Mouse (Mus musculus) kidney, adult 11 months (tissue): ENCODE results near the gene Dus3l.
A peak's percentile ranks its signal among the peaks of the same experiment; 100 is the strongest.

ENCODE experiments used
- DNase-seq: peaks from one replicate; pipeline ENCODE4 v3.0.0; 2022

The Dus3l gene

DNA sequence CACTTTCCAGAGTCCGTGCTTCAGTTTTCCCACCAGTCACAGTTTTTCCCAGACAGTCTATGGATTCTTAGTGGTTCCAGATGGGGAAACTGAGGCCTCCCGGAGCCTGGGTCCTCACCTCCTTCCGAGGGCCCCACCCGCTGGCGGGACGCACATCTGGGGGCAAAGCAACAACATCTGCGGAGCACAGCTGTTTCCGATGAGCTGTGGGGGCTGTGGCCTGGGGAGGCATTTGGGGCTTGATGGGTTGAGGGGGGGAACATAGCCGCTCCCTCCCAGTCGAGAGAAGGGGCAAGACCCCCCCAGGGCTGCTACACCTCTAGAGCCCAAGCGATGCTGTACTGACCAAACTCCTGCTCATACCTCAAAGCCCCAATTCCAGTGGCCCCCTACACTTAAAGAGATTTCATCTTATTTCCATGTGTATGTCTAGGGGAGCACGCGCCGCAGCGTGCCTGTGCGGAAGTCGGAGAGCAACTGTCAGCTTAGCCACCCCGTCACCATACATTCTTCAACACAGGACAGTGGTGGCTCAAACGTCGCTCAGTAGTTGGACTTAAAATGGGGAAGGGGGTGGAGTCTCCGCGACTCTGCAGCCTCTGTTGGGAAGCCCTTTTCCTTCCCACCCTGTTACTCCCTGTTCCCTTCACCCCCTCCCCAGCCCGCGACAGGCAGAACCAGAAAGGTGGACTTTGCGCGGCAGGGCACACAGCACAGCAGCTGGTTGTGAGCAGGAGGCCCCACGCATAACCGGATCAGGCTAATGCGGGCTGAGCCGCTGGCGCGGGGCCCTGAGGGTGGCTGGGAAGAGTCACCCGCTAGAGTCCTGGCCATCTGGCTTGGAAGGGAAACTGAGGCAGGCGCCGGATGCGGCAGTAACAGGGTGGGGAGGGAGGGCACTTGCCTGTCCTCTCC lies 10.0 kb upstream of the Dus3l start:
- DNase-seq: no peak

DNA sequence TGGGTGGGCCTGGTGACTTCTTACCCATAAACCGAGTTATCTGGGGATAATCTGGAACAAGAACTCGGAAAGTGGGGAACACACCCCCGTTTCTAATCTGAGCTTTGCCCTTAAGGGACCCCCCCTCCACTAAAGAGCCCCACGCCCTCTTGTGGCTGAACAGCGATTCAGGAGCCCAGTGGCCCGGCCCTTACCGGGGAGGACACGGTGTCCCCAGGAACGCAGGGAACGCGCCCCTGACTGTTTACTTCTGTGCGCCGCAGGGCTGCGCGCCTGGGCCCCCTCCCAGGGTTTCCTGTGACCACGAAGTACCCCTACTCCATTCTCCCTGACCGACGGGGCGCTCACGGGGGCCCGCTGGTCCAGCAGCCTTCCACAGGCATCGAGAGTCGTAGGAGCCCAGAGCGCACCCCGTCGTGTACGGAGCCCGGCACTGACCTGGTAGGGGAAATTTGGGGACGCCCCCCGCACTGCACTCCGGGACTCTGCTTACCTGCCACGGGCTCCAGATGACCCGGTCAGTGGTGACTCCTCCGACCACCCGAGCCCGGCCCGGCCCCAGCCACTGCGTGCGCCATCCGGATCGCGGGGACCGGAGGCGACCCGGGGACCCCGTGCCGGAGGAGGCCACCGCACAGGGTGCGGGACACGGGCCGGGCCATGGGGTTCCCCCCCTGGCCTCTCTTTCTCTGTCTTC lies 7.7 kb upstream of the Dus3l start:
- no peak for DNase-seq

DNA sequence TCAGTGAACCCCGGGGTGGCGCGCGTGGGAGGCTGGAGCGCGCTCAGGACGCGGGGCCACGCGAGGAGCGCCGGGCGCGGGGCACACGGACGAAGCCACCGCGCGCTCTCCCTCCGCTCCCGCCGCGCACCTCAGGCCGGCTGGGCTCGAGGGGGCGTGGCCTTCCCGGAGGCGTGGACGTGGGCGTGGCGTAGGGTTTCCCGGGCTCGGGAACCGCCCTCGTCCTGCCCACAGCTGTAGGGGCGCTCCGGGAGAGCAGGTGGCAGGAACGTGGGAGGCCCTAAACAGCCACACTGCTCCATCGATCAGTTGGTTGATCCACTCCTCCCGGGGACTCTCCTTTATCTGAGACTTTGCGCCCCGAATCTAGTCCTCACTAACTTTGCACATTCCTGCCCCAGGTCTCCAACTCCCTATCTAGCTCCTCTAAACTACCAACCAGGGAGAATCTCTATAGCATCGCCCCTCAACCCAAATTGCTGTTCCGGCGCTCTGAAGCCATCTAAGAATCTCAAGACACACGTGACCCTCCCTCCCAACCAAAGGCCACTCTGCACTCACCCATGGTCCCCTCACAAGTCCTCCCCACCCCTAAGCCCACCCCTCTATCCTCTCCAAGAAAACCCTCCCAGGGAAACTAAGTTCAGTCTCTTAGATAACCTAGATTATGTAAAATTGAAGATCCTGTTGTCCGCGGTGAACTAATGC lies 7.0 kb upstream of the Dus3l start, which contains the start of gene Nrtn:
Gene Nrtn, minus strand, starts transcription at position 115 of the 708 bp plus-strand sequence.
- DNase-seq: peak; percentile 88

DNA sequence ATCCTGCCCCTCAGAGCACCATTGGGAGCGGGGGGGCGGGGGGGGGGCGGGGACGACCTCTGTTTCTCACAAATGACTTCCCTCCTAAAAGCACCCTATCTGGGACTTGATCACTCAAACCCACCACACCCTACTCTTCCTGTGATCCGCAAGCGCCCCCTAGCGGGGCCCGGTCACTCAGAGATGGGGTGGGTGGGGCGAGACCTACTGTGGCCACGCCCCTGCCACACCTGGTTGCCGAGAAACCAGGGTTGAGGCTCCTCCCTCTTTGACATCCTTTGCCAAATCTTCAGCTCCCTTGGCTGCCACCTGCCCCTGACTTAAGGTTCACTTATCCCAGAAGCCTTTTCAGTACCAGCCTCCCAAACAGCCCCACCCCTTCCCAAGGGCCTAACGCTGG lies 6.4 kb upstream of the Dus3l start:
- peak; percentile 91 for DNase-seq

DNA sequence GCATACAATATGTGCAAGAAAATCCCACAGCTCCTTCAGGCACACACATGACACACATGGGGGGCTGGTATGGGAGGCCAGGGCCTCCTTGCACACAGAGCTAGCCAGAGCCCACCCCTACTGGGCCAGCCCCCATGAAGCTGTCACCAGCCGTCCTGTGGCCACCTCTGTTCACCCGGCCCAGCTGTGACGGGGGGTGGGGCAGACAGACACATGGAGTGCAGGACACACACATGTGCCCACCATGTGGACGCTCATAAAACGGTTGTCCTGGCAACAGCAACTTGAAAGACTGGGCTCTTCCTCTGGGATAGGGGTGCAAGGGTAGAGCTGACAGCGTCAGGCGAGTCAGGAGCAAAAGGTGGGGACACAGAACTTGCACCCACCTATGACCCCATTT lies 5.3 kb upstream of the Dus3l start:
- no peak for DNase-seq

DNA sequence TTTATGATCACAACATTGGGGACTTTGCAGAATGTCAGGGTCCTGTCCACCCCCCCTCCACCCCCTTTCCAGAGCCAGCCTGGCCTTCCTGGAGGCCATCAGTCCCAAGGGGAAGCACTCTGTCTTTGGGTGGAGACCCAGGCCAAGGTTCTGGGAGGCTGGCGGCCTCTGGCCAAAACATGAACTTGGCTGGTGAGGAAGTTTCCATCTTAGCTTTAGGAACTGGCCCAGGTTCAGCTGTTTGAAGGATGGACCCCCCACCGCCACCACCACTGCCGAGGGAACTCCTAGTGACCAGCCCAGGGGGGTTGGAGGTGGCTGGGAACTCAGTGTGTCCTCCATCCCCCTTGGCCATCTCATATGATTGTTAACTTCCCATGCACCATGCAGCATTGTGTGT lies 3.5 kb upstream of the Dus3l start:
- no peak for DNase-seq

DNA sequence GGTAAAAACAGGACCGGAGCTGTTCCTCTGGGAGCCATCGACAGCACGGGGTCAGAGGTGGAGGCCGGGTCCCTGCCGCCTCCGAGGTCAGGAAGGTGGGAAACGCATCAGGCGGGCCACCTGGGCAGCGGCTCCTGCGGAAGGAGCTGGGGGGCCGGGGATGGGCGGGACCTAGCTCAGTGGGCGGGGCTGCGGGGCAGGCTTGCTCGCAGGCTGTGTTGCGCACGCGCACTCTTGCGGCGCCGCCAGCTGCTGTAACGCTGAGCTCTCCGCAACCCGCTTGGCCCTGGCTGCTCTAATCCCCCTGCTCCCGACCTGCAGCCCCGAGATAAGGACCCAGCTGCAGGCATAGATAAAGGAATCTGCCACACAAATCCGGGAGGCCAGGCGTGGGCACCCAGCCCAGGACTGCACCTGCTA lies 2.6 kb upstream of the Dus3l start:
- peak; percentile 83 for DNase-seq

DNA sequence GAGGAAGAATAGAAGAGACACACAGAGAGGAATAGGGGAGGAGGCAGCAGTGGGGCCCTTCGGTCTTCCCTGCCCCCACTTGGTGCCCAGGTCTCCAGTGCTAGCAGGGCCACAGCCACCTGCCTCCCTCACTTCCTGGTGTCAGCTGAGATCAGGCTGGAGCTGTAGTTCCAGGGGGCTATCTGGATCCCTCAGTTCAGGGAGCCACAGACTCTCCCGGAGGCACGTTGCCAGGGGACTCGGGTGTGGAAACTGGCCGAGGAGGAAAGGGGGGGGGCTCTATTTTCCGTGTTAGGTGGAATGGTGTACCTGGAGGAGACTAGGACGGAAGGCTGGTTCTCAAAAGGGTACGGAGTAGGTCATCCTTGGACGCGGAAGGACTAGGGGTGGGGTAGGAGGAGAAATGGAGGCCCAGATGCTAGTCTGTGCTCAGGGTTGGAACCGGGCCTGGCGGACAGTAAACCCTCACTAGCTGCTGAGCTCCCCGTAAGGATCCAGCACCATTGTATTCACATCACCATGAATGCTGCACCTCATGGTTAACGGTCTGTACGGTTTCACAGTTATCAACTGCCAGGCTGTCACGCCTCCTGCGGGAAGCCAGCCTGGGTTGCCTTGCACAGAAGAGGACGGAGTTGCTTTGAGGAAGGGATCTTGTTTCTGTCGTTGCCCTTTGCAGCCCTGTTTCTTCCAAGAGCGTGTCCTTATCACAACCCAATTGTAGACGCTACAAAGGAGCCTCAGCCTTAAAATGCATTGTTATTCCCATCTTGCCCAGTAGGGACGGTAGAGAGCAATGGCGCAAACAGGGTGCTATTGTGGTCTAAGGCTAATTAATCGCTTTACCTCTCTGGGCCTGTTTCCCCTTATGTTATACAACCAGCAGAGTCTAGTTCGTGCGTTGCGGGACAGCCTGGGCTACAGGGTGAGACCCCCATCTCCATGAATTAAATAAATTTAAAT lies 1.5 kb upstream of the Dus3l start:
- peak; percentile 63 for DNase-seq

DNA sequence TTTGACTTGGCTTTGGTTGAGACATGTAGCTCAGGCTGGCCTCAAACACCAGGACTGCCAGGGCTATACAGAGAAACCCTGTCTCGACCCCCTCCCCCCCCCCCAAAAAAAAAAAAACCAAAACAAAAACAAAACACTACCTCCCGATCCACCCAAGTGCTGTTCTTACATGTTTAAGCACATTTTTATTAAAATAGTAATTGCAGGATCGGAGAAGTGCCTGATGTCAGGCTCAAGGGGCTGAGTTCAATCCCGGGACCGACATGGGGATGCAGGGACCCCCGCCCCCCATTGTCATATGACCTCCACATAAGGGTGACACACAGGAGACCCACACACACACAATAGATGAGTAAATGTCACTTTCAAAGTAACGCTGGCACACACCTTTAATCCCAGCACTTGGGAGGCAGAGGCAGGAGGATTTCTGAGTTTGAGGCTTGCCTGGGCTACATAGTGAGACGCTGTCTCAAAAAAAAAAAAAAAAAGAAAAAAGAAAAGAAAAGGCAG lies 761 bp upstream of the Dus3l start:
- DNase-seq: no peak

DNA sequence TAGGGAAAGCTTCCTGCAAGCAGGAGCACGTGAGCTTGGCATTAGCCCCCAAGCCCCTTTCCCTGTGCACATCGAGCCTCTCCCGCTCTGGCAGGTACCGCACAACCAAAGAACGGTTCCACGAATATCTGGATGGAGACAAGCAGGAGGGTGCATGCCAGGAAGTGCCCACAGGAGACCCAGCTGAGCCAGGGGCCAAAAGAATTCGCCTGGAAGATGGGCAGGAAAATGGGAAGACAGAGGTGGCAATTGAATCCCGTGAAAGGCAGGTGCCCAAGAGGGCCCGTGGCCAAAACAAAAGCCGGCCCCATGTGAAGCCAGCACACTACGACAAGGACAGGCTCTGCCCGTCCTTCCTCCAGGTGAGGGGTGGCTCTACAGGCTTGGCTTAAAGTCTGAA lies 874 bp downstream of the Dus3l start:
- no peak for DNase-seq

DNA sequence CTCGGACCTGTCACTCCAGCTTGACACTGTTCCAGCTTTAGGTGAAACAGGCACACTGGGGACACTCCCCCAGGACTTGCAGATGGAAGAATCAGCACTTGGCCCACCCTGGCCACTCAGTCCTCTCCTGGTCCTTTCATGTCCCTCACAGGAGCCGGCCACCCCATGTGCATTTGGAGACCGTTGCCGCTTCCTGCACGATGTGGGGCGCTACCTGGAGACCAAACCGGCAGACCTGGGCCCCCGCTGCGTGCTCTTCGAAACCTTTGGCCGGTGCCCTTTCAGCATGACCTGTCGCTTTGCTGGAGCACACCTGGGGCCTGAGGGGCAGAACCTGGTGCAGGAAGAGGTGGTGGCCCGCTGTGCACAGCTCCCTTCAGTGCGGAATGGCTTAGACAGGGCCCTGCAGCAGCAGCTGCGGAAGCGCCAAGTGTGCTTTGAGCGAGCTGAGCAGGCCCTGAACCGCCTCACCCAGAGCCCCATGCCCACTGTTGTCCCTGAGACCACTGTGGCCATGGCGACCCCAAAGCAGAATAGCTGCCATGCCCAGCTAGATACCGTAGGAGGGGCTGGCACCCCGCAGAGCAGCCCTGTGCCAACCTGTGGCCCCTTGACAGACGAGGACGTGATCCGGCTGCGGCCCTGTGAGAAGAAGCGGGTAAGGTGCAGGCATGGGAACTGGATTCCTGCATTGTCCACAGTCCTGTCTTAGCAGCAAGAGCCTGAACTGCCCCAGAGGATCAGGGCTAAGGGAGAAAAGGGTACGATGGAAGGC lies 2.3 kb downstream of the Dus3l start:
- DNase-seq: no peak

DNA sequence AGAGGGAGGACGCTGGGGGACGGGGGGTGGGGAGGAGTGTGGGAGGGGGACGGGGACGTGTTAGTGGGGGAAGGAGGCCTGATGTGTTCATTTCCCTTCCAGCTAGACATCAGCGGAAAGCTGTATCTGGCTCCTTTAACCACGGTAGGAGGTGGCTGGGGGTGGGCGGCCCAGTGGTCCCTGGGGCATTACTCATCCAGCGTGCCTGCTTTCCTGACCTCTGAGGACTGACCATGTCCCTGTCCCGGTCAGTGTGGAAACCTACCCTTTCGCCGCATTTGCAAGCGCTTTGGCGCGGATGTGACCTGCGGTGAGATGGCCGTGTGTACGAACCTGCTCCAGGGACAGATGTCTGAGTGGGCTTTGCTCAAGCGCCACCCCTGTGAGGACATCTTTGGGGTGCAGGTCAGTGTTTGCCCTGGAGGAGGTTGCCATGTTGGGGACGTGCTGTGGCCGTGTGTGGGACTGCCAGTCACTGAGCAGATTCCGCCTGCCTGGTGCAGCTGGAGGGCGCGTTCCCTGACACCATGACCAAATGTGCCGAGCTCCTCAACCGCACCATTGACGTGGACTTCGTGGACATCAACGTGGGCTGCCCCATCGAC lies 3.1 kb downstream of the Dus3l start:
- no peak for DNase-seq

DNA sequence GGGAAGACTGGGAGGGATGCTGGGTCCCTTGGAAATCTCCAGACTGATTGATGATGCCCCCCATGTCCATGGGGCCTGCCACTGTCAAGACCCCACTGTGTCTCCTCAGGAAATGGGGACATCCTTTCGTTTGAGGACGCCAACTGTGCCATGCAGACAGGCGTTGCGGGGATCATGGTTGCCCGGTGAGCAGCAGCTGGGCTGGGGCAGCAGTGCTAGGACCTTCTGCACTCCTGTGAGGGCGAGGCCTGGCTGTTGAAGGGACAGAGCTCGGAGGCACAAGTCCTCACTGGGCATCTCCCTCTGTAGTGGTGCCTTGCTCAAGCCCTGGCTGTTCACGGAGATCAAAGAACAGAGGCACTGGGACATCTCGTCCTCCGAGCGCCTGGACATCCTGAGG lies 4.4 kb downstream of the Dus3l start:
- DNase-seq: no peak

DNA sequence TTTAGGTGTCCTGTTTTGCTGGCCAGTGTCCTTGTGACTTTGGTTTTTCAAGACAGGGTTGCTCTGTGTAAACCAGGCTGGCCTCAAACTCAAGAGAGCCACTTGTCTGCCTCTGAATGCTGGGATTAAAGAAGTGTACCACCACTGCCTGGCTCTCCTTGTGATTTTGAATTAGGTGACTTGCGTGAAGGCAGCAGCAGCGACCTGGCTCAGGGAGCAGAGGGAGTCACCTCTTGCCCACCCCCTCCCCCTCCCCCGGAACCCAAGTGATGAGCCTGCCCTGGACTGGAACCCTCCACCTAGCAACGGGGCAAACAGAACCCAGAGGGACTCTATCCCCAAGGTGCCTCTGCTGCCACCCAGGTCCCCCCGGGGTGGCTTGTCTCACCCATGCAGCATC lies 5.4 kb downstream of the Dus3l start, which contains the start of gene Prr22:
Gene Prr22, plus strand, starts transcription at position 301 of the 400 bp plus-strand sequence.
- DNase-seq: no peak

DNA sequence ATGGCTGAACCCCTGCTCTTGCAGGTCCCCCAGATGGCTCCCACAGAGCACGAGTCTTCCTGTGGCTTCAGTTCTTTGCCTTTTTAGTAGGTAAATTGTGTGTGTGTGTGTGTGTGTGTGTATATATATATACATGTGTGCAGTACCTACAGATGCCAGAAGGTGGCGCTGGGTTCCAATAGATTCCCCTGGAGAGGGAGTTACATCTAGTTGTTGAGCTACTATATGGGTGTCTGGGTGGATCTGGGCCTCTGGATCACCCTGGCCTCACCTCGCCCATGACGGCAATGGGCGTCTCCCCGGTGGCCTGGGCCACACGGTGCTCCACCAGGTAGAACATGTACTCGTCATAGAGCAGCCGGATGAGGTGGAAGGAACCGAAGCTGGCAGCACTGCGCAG lies 13.0 kb downstream of the Dus3l start:
- DNase-seq: no peak

DNA sequence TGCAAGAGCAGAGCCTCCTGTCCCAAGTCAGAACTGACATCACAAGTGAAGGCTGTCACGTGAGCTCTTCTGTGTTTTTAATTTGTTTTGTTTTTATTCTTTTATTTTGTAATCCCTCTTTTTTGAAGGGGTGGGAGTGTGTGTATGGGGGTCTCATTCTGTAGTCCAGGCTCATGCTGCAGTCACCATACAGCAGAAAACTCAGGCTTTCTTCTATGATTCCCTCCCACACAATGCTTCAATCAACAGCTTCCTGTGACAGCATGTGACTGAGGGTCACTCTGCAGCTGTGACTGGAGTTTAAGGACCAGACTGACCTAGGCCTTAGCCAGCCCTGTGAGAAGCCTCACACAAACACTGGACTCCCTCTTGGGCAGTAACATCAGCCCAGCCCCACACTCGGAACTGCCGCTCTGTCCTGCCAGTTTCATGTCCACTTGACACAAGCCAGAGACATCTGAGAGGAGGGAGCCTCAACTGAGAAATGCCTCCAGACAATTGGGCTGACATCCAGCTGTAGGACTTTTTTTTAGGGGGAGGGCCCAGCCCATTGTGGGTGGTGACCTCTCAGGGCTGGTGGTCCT lies 14.3 kb downstream of the Dus3l start:
- no peak for DNase-seq

DNA sequence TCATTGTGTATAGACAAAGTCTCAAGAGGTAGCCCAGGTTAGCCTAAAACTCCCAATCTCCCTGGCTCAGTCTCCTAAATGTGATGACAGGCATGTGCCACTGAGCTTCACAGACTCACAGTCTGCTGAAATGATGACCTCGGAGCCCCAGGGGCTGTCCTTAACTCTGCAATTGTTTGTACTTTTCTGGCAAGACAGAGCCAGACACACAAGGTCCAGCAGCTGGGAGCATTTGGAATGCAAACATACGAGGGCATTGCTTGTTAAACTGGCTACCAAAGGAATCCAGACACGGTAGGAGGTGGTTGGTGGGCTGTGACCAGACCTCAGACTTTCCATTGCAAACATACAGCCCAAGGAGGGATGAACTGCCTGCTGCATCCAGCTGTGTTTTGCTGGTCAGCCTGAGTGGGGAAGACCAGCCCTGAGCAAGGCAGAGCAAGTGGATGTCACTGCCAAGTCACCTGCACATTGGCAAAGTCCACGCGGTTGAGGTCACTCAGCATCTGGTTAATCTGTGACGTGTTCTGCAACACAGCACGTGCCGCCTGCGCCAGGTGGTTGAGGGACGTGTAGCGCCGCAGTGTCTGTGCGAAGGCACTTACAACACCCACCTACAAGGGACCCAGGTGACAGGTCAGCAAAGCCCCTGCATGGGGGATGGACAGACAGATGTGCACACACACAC lies 15.9 kb downstream of the Dus3l start:
- peak; percentile 70 for DNase-seq

DNA sequence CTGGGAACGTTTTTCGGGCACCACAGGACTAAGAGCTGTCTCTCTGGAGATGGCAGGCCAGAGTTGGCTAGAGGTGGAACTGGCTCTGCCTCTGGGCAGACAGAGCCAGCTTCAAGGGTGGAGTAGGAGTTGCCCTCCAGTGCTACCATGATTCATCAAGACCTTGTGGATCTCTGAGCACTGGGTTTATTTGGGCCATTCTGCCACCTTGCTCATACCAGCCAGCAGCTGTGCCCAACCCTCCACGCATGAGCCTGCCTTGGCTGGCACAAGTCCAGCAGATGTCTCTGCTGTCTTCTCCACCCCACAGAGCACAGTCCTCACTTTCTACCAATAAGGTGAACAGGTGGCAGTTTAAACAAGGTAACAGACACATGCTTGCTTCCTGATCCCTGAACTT lies 24.3 kb downstream of the Dus3l start:
- DNase-seq: no peak

DNA sequence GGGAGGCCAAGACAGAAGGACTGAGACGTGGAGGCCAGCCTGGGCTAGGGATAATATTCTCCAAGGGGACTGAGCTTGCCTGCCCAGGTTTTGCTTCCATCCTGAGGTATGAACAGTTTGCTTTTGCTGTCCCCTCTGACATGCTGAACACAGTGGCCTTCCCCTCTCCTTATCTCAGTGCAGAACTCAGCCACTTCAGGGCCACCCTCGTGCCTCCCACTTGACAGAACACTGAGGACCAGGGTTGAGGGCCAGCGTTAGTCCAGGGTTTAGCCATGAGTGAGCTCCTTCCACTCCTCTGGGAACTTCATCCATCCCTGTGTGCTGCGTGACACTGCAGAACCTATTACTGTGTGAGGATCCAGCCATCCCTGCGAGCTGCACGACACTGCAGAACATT lies 24.7 kb downstream of the Dus3l start:
- no peak for DNase-seq

DNA sequence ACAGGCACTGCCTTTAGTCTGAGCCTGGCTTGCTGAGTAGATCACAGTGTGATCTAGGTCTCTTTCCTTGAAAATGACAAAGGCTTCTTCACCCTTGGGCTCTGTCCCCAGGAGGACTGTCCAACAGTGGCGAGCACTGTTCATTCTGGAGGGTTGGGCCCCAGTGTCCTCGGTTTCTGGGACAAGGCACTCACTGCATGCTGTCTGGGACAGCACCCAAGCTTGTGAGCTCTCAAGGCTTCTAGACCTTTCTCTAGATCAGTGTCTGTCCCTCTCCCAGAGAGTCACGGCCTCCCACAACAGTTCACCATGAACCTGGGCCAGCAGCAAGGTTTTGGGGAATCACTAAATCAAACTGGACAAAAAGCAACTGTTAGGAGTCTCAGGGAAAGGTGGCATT lies 28.0 kb downstream of the Dus3l start:
- DNase-seq: no peak
